Mouse (Mus musculus) brown adipose tissue, adult 24 weeks (tissue): ENCODE data around the gene Pcyox1. TPM values are rescaled to one million over a fixed set of nuclear protein-coding genes. Genes with fewer than 3 reads are reported as not detected.
"Not testable (repeated sequence)": the region's sequence is repeated elsewhere in the genome, so short reads cannot be mapped to it uniquely, and the experiment has no call there.

Experiments
- H3K27ac ChIP-seq: fragments of 200-500 bp; replicated peaks from 2 replicates; pipeline ENCODE4 v1.5.1; 2012; ENCODE audit warnings: low read depth, mild to moderate bottlenecking, low read length
- H3K4me1 ChIP-seq: fragments of 200-500 bp; 2 replicates; pipeline ENCODE4 v1.6.1; 2012; ENCODE audit warnings: low read length, mixed read lengths; ENCODE audit not compliant: control insufficient read depth, insufficient read depth, insufficient read length
- H3K4me3 ChIP-seq: fragments of 200-500 bp; 2 replicates; pipeline ENCODE4 v1.5.1; 2012; ENCODE audit warnings: low read depth, mild to moderate bottlenecking, low read length, moderate library complexity; ENCODE audit not compliant: insufficient read depth
- polyA plus RNA-seq: library from polyadenylated mRNA; stranded (reverse); fragments of >200 nt; gene quantifications from 2 replicates; pipeline ENCODE4 v1.2.4, GENCODE M21; 2012; ENCODE audit not compliant: missing spikeins, insufficient read depth, insufficient read length

Pcyox1 gene
- polyA plus RNA-seq, 1 experiment: 131 TPM

- H3K4me3 ChIP-seq: no peak overlapping the region
- no peak overlapping the region for H3K27ac ChIP-seq
- no peaks in the 10 kb centered on the region for H3K4me1 ChIP-seq
These were observed 11.4 kb downstream of the Pcyox1 start for GRCm38 (mm10) chr6:86385362-86386104.

DNA sequence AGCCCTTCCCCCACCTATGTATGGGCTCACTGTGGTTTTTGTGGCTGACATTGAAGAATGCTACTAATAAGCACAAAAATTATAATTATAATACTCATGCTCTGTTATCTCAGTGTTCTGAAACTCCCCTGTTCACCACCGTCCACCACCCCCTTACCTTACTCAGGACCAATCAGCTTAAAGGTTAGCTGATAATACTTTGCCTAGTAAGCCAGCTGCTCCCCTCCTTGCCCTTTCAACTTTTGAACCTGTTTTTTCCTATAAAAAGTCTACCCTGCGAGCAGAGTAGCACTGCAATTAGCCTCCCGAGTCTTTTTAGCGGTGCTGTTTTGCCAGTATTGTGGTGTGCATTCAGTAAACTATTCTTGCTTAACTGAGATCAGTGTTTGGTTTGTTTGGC is 12.3 kb downstream of the Pcyox1 start:
- H3K27ac ChIP-seq: no peak overlapping the region
- no peak overlapping the region for H3K4me3 ChIP-seq
- H3K4me1 ChIP-seq: no peaks in the 10 kb centered on the region

DNA sequence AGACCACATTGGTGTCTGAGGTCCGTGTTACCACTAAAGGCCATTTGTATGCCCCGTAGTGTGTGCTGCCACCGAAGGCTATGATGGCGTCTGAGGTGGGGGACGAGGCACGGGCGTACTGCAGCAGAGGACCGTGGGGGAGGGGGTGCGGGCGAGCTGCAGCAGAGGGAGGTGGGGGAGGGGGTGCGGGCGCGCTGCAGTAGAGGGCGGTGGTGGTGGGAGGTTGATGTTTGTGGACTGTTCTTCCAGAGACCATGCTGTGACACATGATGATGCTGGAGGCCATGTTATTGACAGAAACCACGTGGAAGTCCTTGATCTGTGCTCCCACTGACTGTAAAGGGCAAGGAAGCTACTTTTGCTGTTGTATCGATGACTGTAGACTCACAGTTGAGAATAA is 13.6 kb downstream of the Pcyox1 start:
- Histone ChIP-seq H3K27ac (no peak overlapping the region), H3K4me1 (no peaks in the 10 kb centered on the region), H3K4me3 (no peak overlapping the region)

GRCm38 (mm10) chr6:86382551-86382950 is 14.4 kb downstream of the Pcyox1 start:
- H3K4me1 ChIP-seq: no peaks in the 10 kb centered on the region
- H3K4me3 ChIP-seq: no peak overlapping the region
- H3K27ac ChIP-seq: no peak overlapping the region

DNA sequence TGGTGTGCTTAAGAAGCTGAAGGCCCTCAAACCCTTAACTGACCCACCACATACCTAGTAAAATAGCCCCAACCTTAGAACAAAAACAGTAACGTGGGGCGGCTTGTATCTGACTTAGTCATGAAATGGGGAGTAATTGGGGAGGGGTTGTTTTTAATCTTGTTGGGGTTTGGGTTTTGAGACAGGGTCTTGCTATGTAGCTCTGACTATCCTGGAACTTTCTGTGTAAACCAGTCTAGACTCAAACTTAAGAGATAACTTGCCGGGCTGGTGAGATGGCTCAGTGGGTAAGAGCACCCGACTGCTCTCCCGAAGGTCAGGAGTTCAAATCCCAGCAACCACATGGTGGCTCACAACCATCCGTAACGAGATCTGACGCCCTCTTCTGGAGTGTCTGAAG is 16.8 kb downstream of the Pcyox1 start:
- H3K4me1 ChIP-seq, H3K27ac ChIP-seq, H3K4me3 ChIP-seq: not testable (repeated sequence)

DNA sequence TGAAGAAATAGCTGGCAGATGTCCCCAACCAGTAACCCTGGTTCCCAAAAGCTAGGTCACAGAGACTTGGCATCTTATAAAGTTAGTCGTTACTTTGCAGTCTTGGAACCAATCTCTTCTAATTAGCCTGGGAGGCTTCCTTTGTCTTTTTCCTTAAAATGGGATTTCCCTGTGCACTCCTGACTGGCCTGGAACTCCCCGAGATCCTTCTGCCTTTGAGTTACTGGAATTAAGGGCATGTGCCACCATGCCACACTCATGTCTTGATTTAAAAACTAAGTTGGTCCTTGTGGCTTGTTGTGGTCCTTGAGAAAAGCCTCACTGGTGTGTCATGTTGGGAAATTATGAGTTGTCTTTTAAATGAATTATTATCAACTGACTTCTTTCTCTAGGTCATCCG is 18.6 kb downstream of the Pcyox1 start:
- no peak overlapping the region for H3K27ac ChIP-seq
- no peak overlapping the region for H3K4me3 ChIP-seq
- no peaks in the 10 kb centered on the region for H3K4me1 ChIP-seq

GRCm38 (mm10) chr6:86373556-86373955 is 23.4 kb downstream of the Pcyox1 start:
- H3K4me3 ChIP-seq: no peak overlapping the region
- H3K4me1 ChIP-seq: 0 out of 2 replicates have a peak, but pooled peaks cover 2% of the 10 kb centered on the region
- H3K27ac ChIP-seq: no peak overlapping the region

DNA sequence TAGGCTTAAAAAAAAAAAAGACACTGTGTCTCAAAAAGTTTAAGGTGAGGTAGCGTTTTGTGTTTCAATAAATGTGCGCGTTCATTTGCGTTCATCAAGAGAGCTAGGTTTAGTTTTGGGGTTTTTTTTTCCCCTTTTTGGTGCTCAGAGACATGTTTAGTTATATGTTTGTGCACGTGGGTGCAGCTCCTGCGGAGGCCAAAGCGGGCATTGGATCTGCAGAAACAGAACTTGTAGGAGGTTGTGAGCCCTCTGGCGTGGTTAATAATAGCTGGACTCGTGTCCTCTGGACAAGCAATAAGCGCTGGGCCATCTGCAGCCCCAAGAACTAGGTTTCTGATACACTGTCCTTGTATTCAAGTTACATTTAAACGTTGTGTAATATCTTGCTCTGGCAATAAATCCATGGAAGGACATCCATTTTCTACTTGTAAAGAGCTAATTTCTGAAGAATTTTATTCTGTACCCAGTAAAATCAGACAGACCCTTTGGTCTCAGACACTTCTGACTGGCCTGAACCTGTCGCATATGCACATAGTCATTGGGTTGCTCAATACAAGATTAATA is 24.9 kb downstream of the Pcyox1 start:
- no peak overlapping the region for H3K27ac ChIP-seq

DNA sequence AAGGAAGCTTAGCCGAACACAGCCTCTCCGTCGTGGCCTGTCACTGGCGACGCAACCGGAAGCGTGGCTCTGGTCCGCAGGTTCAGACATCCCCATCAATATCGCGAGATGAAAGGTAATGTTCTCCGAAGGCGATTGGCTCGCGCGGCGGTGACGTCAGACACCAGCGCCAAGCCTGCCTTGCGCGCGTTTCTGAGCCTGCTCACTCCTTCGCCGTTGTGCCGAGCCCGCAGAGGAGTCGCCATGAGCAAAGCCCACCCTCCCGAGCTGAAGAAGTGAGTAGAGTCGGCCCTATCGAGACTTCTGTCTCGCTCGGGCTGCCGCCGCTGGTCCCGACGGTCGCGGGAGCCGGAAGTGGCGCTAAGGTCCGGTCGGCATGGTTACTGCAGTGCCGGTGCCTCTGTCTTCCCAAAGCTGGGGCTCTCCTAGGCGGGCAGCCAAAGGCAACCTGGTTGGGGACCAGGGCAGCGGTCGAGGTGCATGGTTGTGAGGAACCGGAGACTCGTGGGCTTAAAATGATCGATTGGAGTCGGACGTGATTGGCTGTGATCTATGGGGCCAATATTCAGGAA is 25.5 kb downstream of the Pcyox1 start:
- peak overlapping the region; percentile 83 for H3K4me3 ChIP-seq

More for the DNA sequence above, 24.9 kb downstream of the Pcyox1 start:
- Histone ChIP-seq H3K4me3 (peak overlapping the region; percentile 83), H3K4me1 (0 out of 2 replicates have a peak, but pooled peaks cover 2% of the 10 kb centered on the region)

DNA sequence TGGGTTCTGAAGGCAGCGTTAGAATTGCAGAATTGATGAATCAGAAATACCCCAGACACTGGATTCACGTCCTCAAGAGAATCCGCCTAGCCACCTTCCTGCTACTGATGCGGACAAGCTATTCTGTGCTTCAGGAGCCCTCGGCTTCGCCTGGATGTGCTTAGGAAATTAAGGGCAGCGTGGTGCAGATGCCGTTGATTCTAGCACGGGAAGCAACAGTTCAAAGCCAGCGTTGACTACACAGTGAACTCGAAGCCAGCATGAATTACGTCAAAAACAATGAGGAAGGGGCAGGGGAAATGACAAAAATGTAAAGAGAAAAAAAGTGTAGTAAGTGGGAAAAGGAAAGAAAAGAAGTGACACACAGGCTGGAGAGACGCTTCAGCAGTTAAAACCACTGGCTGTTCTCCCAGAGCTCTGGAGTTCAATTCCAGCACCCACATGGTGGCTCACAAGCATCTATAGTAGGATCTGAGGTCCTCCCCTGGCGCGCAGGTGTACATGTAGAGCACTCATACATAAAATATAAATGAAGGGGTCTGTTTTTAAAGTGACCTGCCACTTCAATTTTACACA is 26.1 kb downstream of the Pcyox1 start, which contains the start of gene Snrpg:
Gene Snrpg (plus strand): TSS at position 541 of the 576 bp plus-strand sequence.
- Histone ChIP-seq H3K27ac (peak within 1 kb of the TSS; percentile 75), H3K4me1 (0 out of 2 replicates have a peak, but pooled peaks cover 2% of the 10 kb centered on the region), H3K4me3 (peak within 1 kb of the TSS; percentile 83)

More for the DNA sequence above, 25.5 kb downstream of the Pcyox1 start:
- H3K27ac ChIP-seq: peak overlapping the region; percentile 75
- 0 out of 2 replicates have a peak, but pooled peaks cover 2% of the 10 kb centered on the region for H3K4me1 ChIP-seq

DNA sequence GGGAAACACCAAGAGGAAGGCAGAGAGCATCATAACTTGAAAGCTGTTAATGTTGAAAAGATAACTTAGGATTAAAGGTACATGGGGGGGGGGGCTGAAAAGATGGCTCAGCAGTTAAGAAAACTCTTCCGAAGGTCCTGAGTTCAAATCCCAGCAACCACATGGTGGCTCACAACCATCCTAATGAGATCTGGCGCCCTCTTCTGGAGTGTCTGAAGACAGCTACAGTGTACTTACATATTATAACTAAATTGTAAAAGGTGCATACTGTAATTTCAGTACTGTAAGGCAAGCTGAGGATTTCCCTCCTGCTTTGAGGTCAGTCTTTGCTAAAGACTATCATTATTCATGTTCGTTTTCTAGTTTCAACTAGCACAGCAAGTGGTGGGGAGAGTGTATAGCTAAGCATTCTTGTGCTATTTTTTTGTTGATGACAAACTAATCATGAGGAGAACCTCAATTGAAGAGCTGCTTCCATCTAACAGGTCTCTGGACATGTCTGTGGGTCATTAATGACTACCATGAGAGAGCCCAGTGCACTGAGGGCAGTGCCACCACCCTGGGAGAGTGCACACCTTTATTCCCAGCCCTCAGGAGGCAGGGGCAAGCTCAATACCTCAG is 26.8 kb downstream of the Pcyox1 start:
- no peak overlapping the region; the same call in 1 of the 2 replicates for H3K4me3 ChIP-seq
- no peak overlapping the region for H3K27ac ChIP-seq
- 0 out of 2 replicates have a peak, but pooled peaks cover 2% of the 10 kb centered on the region for H3K4me1 ChIP-seq

- 0 out of 2 replicates have a peak, but pooled peaks cover 2% of the 10 kb centered on the region for H3K4me1 ChIP-seq
- H3K27ac ChIP-seq: no peak overlapping the region
- no peak overlapping the region for H3K4me3 ChIP-seq
These were observed 28.5 kb downstream of the Pcyox1 start for GRCm38 (mm10) chr6:86368479-86368878.

- no peaks in the 10 kb centered on the region for H3K4me1 ChIP-seq
- H3K4me3 ChIP-seq: no peak overlapping the region
- no peak overlapping the region for H3K27ac ChIP-seq
These were observed 30.1 kb downstream of the Pcyox1 start for GRCm38 (mm10) chr6:86366853-86367249.

DNA sequence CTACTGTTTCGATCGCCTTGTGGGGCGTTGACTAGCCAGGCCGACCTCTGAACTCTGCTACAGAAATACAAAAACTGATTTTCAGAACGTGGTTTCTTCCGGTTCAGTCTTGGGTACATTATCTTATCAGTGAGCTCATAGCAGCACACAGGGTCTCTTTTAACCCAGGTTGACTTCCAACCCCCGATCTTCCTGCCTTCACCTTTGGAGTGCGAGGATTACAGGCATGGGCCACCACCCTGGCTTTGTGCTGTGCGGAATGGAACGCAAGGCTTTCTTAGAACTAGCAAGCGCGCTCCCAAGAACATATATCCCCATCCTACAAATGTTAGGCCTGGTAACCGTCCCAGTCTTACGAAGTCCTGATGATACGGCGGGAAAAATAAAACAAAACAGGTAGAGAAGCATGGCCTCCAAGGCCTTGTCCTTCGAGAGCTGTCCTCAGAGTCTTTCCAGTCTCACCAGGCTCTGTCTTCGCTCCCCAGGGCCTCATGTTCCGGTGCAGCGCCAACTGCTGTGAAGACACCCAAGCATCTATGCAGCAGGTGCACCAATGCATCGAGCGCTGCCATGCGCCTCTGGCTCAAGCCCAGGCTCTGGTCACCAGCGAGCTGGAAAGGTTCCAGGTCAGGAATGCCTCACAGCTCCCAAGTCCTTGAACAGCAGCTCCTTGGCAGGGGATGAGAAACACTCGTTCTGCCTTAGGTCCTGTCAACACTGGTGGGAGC is 30.7 kb downstream of the Pcyox1 start:
- Histone ChIP-seq H3K4me3 (peak overlapping the region; percentile 76), H3K4me1 (no peaks in the 10 kb centered on the region), H3K27ac (peak overlapping the region; percentile 25)
